Mouse (Mus musculus) hindbrain, postnatal 0 days (tissue): Measurements from ENCODE around the gene Umod. TPM values are rescaled to one million over a fixed set of nuclear protein-coding genes. Genes with fewer than 3 reads are reported as not detected.

Experiments used
- ATAC-seq: fragments of 200-750 bp; cut with Nextera tagmentation; 2 replicates; pipeline ENCODE4 v1.8.0; 2017; ENCODE audit warnings: mild to moderate bottlenecking, moderate TSS enrichment, moderate library complexity
- DNase-seq: peaks from one replicate; pipeline ENCODE4 v3.0.0-alpha.2; 2015; ENCODE audit warnings: low spot score
- H3K27ac ChIP-seq: fragments of 300-500 bp; sonication (generic); 2 replicates; pipeline ENCODE4 v1.5.1; 2014; ENCODE audit warnings: mild to moderate bottlenecking
- H3K27me3 ChIP-seq: fragments of 300-500 bp; sonication (generic); 2 replicates; pipeline ENCODE4 v1.6.1; 2014; ENCODE audit warnings: low read length, mixed read lengths; ENCODE audit not compliant: insufficient read depth
- H3K36me3 ChIP-seq: fragments of 300-500 bp; sonication (generic); 2 replicates; pipeline ENCODE4 v1.6.1; 2014; ENCODE audit warnings: low read length, mixed read lengths; ENCODE audit not compliant: insufficient read depth
- H3K4me1 ChIP-seq: fragments of 300-500 bp; sonication (generic); 2 replicates; pipeline ENCODE4 v1.6.1; 2014; ENCODE audit warnings: antibody characterized with exemption, low read length, mixed read lengths; ENCODE audit not compliant: insufficient read depth
- H3K4me2 ChIP-seq: fragments of 300-500 bp; sonication (generic); 2 replicates; pipeline ENCODE4 v1.6.1; 2014; ENCODE audit warnings: low read depth, mild to moderate bottlenecking, low read length, moderate library complexity, mixed read lengths
- H3K4me3 ChIP-seq: fragments of 300-500 bp; sonication (generic); 2 replicates; pipeline ENCODE4 v1.5.1; 2014; ENCODE audit warnings: low read length
- H3K9ac ChIP-seq: fragments of 300-500 bp; sonication (generic); replicated peaks from 2 replicates; pipeline ENCODE4 v1.6.1; 2014; ENCODE audit warnings: mild to moderate bottlenecking, low read length, moderate library complexity, mixed read lengths
- H3K9me3 ChIP-seq: fragments of 300-500 bp; sonication (generic); 2 replicates; pipeline ENCODE4 v1.6.1; 2016; ENCODE audit warnings: low read length, mixed read lengths
- CTCF ChIP-seq: IDR thresholded peaks from 2 replicates; pipeline ENCODE4 v1.5.1; 2016; ENCODE audit warnings: antibody characterized with exemption, control low read depth, low read depth
- WGBS: fragments of 180-500 bp; shearing (Covaris S2); extraction: QIAGEN DNeasy Blood & Tissue Kit; methylation state at CpG from one replicate; pipeline ENCODE4 v1.1.7; 2014; 5-methylcytosine and 5-hydroxymethylcytosine counted together
- polyA plus RNA-seq: library from polyadenylated mRNA; unstranded; fragments of >200 nt; fragmentation: Nextera tagmentation; extraction: Ambion mirVana; gene quantifications from 2 replicates; pipeline ENCODE4 v1.2.1, GENCODE M21; 2015
- total RNA-seq: library from RNA; depleted of rRNA; stranded (reverse); fragments of >200 nt; gene quantifications from 2 replicates; pipeline ENCODE4 v1.2.3, GENCODE M21; 2014

Umod gene
- total and polyA plus RNA-seq, 2 experiments from 2014 or later: not detected

GRCm38 (mm10) chr7:119511143-119511542 is 32.1 kb upstream of the Umod start:
- TF ChIP-seq CTCF: no peak
- H3K27me3 ChIP-seq: no peaks in the 10 kb centered on the region

GRCm38 (mm10) chr7:119490041-119490780 is 11.1 kb upstream of the Umod start:
- H3K36me3 ChIP-seq: no peaks in the 10 kb centered on the region
- H3K4me3 ChIP-seq: no peak overlapping the region
- no peaks in the 10 kb centered on the region for H3K9me3 ChIP-seq
- no peaks in the 10 kb centered on the region for H3K27me3 ChIP-seq
- H3K27ac ChIP-seq: no peak overlapping the region
- DNase-seq: no peak
- TF ChIP-seq CTCF: no peak
- H3K4me2 ChIP-seq: no peak overlapping the region
- ATAC-seq: no peak
- no peaks in the 10 kb centered on the region for H3K4me1 ChIP-seq
- 87% methylated on average over 4 of the region's 4 CpGs for WGBS
- H3K9ac ChIP-seq: no peak overlapping the region

More at GRCm38 (mm10) chr7:119511143-119511542, 32.1 kb upstream of the Umod start:
- DNase-seq (no peak), ATAC-seq (no peak)
- Histone ChIP-seq H3K9me3 (no peaks in the 10 kb centered on the region), H3K4me2 (no peak overlapping the region), H3K9ac (no peak overlapping the region), H3K4me3 (no peak overlapping the region), H3K36me3 (no peaks in the 10 kb centered on the region), H3K4me1 (no peaks in the 10 kb centered on the region), H3K27ac (no peak overlapping the region)
- 82% methylated on average over 4 of the region's 4 CpGs for WGBS

- no peak overlapping the region for H3K9ac ChIP-seq
- no peak overlapping the region for H3K27ac ChIP-seq
- no peak for DNase-seq
- no peaks in the 10 kb centered on the region for H3K9me3 ChIP-seq
- H3K27me3 ChIP-seq: no peaks in the 10 kb centered on the region
- no peaks in the 10 kb centered on the region for H3K4me1 ChIP-seq
- no peaks in the 10 kb centered on the region for H3K36me3 ChIP-seq
- whole genome bisulfite sequencing: 86% methylated on average over 5 of the region's 5 CpGs
- H3K4me3 ChIP-seq: no peak overlapping the region
- no peak for ATAC-seq
- H3K4me2 ChIP-seq: no peak overlapping the region
- TF ChIP-seq CTCF: no peak
These were observed 7.6 kb upstream of the Umod start for GRCm38 (mm10) chr7:119486683-119487082.

- Histone ChIP-seq H3K9ac (no peak overlapping the region), H3K4me2 (no peak overlapping the region), H3K4me1 (no peaks in the 10 kb centered on the region), H3K4me3 (no peak overlapping the region), H3K9me3 (no peaks in the 10 kb centered on the region), H3K27ac (no peak overlapping the region), H3K27me3 (no peaks in the 10 kb centered on the region), H3K36me3 (no peaks in the 10 kb centered on the region)
- DNase-seq (no peak), ATAC-seq (no peak)
- TF ChIP-seq CTCF: no peak
- 84% methylated on average over 4 of the region's 4 CpGs for WGBS
These were observed 5.1 kb upstream of the Umod start for GRCm38 (mm10) chr7:119484154-119484553.

DNA sequence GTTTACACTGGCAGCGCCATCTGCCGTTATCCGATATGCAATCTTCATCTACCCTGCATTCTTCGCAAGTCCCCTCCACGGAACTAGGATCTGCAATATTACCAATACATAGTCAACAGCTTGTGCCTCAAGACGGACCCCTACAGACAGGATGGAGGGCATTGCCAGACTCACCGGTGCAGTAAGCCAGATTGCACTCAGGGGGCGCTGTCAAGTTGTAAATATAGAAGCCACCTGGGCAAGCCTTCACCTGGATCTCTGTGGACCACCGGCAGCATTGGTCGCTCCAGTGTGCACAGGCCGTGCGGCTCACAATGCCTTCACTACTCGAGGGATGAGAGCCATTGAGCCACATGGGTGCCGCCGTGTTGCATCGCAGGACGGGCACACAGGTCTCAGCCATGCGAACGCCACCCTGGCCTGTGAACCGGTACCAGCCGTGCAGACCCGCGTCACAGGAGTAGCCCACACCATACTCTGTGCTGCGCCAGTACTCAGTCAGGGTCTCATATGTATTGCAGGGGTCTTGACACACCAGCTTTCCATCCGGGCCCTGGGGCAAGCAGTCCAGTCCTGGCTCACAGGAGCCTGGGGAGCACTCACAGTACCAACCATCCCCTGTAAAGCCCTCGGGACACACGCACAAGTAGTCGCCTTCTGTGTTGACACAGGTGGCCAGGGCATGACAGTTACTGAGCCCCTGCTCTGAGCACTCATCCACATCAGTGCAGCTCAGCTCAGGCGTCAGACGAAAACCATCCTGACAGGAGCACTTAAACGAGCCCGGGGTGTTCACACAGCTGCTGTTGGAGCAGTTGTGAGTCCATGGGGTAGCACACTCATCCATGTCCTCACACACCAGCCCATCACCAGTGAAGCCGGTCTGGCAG is 2.3 kb downstream of the Umod start:
- DNase-seq (no peak), ATAC-seq (no peak)
- Histone ChIP-seq H3K27me3 (no peaks in the 10 kb centered on the region), H3K4me1 (no peaks in the 10 kb centered on the region), H3K4me3 (no peak overlapping the region), H3K4me2 (no peak overlapping the region), H3K36me3 (no peaks in the 10 kb centered on the region), H3K9ac (no peak overlapping the region), H3K27ac (no peak overlapping the region), H3K9me3 (no peaks in the 10 kb centered on the region)
- WGBS: 78% methylated on average over 33 of the region's 33 CpGs
- peak; percentile 10; the same call in 1 of the 2 replicates for TF ChIP-seq CTCF

GRCm38 (mm10) chr7:119459185-119459584 is 19.9 kb downstream of the Umod start, which contains the start of gene Gp2:
TSS of gene Gp2 (minus strand) at chr7:119459285.
- H3K4me2 ChIP-seq: no peak within 1 kb of the TSS
- DNase-seq (no peak), ATAC-seq (no peak)
- H3K36me3 ChIP-seq: no peaks in the 10 kb centered on the region
- H3K27ac ChIP-seq: no peak within 1 kb of the TSS
- no peak for TF ChIP-seq CTCF
- no peaks in the 10 kb centered on the region for H3K9me3 ChIP-seq
- whole genome bisulfite sequencing: 90% methylated on average over 6 of the region's 6 CpGs
- no peak within 1 kb of the TSS for H3K4me3 ChIP-seq
- no peaks in the 10 kb centered on the region for H3K27me3 ChIP-seq
- H3K9ac ChIP-seq: no peak within 1 kb of the TSS
- H3K4me1 ChIP-seq: no peaks in the 10 kb centered on the region
